Mouse (Mus musculus) midbrain, embryonic 16.5 days (tissue): ENCODE data around the gene Duox1. TPM values are rescaled to one million over a fixed set of nuclear protein-coding genes. Genes with fewer than 3 reads are reported as not detected.

Experiments
- ATAC-seq: fragments of 200-750 bp; cut with Nextera tagmentation; 2 replicates; pipeline ENCODE4 v1.8.0; 2017; ENCODE audit warnings: moderate TSS enrichment
- H3K27ac ChIP-seq: fragments of 300-500 bp; sonication (generic); 2 replicates; pipeline ENCODE4 v1.5.1; 2014; ENCODE audit warnings: mild to moderate bottlenecking, low read length, mixed read lengths
- H3K27me3 ChIP-seq: fragments of 300-500 bp; sonication (generic); 2 replicates; pipeline ENCODE4 v1.6.1; 2014; ENCODE audit warnings: low read depth, low read length, mixed read lengths; ENCODE audit not compliant: control insufficient read depth, insufficient read depth
- H3K36me3 ChIP-seq: fragments of 300-500 bp; sonication (generic); 2 replicates; pipeline ENCODE4 v1.6.1; 2014; ENCODE audit warnings: mild to moderate bottlenecking, low read length, moderate library complexity, mixed read lengths; ENCODE audit not compliant: control insufficient read depth, insufficient read depth
- H3K4me1 ChIP-seq: fragments of 300-500 bp; sonication (generic); 2 replicates; pipeline ENCODE4 v1.6.1; 2014; ENCODE audit warnings: mild to moderate bottlenecking, low read length, mixed read lengths; ENCODE audit not compliant: control insufficient read depth, insufficient read depth
- H3K4me2 ChIP-seq: fragments of 300-500 bp; sonication (generic); 2 replicates; pipeline ENCODE4 v1.6.1; 2014; ENCODE audit warnings: mild to moderate bottlenecking, low read length, mixed read lengths
- H3K4me3 ChIP-seq: fragments of 300-500 bp; sonication (generic); 2 replicates; pipeline ENCODE4 v1.5.1; 2014; ENCODE audit warnings: low read depth, mild to moderate bottlenecking, low read length, moderate library complexity, mixed read lengths
- H3K9ac ChIP-seq: fragments of 300-500 bp; sonication (generic); 2 replicates; pipeline ENCODE4 v1.6.1; 2014; ENCODE audit warnings: low read depth, low read length, mixed read lengths
- H3K9me3 ChIP-seq: fragments of 300-500 bp; sonication (generic); replicated peaks from 2 replicates; pipeline ENCODE4 v1.6.1; 2014; ENCODE audit warnings: mild to moderate bottlenecking, low read length, mixed read lengths; ENCODE audit not compliant: control insufficient read depth, poor library complexity, severe bottlenecking
- WGBS: fragments of 180-500 bp; shearing (Covaris S2); extraction: QIAGEN DNeasy Blood & Tissue Kit; methylation state at CpG from one replicate; pipeline ENCODE4 v1.1.7; 2014; 5-methylcytosine and 5-hydroxymethylcytosine counted together
- polyA plus RNA-seq: library from polyadenylated mRNA; unstranded; fragments of >200 nt; fragmentation: Nextera tagmentation; extraction: Ambion mirVana; gene quantifications from 2 replicates; pipeline ENCODE4 v1.2.1, GENCODE M21; 2015

Gene Duox1
- polyA plus RNA-seq, 1 experiment from 2014 or later = 0.11 TPM

GRCm38 (mm10) chr2:122348531-122349131, 33.2 kb downstream of the Duox1 start:
- no peaks in the 10 kb centered on the region for H3K36me3 ChIP-seq
- peak overlapping the region; percentile 92 for H3K9ac ChIP-seq
- peaks cover 36% of the 10 kb centered on the region for H3K4me1 ChIP-seq
- under 1% methylated on average over 41 of the region's 63 CpGs for WGBS
- peak; percentile 83 for ATAC-seq
- peak overlapping the region; percentile 79 for H3K4me2 ChIP-seq
- H3K27ac ChIP-seq = peak overlapping the region; percentile 99
- peak overlapping the region; percentile 52 for H3K4me3 ChIP-seq
- no peaks in the 10 kb centered on the region for H3K27me3 ChIP-seq
- H3K9me3 ChIP-seq = no peaks in the 10 kb centered on the region

DNA sequence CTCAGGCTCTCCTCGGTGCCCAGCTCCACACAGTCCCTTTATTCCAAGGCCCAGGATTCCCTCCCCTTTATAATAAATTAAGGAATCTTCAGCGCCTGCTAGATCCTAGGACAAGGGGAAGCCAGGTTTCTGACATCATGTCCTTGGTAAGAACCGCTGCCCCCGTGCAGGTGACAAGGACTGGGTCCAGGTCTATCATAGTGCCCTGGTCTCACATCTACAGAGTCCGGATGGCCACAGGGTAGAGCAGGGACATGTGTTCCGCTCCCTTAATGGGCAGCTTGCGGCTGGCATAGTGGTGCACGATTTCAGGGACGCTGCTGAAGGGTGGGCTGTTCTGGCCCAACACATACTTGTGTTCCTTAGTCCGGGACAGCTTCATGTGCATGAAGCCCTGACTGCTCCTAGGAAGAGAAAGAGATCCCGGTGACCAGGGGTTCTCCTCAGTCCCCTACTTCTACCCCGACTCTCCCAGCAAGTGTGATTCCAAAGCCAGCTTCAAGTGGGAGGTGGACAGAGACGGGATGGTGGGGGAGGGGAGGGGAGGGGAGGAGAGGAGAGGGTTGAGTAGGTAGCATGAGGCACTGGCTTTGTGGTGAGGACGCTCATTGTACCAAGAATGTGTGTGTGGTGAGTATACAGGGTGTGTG, 33.8 kb downstream of the Duox1 start:
- Histone ChIP-seq H3K36me3 (no peaks in the 10 kb centered on the region), H3K9me3 (no peaks in the 10 kb centered on the region), H3K9ac (peak overlapping the region; percentile 92), H3K4me2 (peak overlapping the region; percentile 79), H3K4me3 (peak overlapping the region; percentile 52), H3K27ac (peak overlapping the region; percentile 99), H3K4me1 (peaks cover 36% of the 10 kb centered on the region), H3K27me3 (no peaks in the 10 kb centered on the region)
- 5% methylated on average over 14 of the region's 14 CpGs for WGBS
- peak; percentile 54 for ATAC-seq

- H3K36me3 ChIP-seq = 0 out of 2 replicates have a peak, but pooled peaks cover 8% of the 10 kb centered on the region
- peak overlapping the region; percentile 81 for H3K27ac ChIP-seq
- no peaks in the 10 kb centered on the region for H3K9me3 ChIP-seq
- WGBS = 54% methylated on average over 5 of the region's 5 CpGs
- no peak overlapping the region for H3K4me3 ChIP-seq
- peaks cover 36% of the 10 kb centered on the region for H3K4me1 ChIP-seq
- H3K4me2 ChIP-seq = no peak overlapping the region
- ATAC-seq = no peak
- no peaks in the 10 kb centered on the region for H3K27me3 ChIP-seq
- no peak overlapping the region for H3K9ac ChIP-seq
These were observed 35.9 kb downstream of the Duox1 start for GRCm38 (mm10) chr2:122351156-122351930.

DNA sequence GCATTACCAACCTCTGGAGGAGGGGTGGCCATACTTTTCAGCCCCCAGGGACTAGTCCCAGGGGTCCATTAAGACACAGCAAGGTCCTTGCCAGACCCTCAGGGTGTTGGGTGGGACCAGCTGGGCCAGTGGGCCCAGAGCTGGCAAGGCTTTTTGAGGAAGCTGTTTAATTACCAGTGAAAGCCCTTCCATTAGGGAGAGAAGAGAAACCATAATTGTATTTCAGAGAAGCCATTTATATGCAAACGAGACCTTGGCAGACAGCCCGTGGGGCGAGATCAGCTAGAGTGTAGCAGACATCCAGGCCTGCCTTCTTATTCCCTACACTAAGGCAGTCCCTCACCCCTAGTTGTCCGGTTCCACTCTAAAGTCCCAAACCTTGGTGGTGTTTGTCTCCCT, 36.5 kb downstream of the Duox1 start:
- Histone ChIP-seq H3K27ac (peak overlapping the region; percentile 81), H3K9ac (no peak overlapping the region), H3K9me3 (no peaks in the 10 kb centered on the region), H3K4me3 (no peak overlapping the region), H3K27me3 (no peaks in the 10 kb centered on the region), H3K4me1 (peaks cover 36% of the 10 kb centered on the region), H3K4me2 (no peak overlapping the region), H3K36me3 (peaks cover 11% of the 10 kb centered on the region; the same call in 1 of the 2 replicates)
- ATAC-seq = peak; percentile 16; the same call in 1 of the 2 replicates
- WGBS = 15% methylated on average over 4 of the region's 4 CpGs

- Histone ChIP-seq H3K27ac (peak overlapping the region; percentile 51; the same call in 1 of the 2 replicates), H3K4me3 (no peak overlapping the region), H3K36me3 (peaks cover 15% of the 10 kb centered on the region; the same call in 1 of the 2 replicates), H3K9ac (no peak overlapping the region), H3K4me1 (peaks cover 32% of the 10 kb centered on the region), H3K4me2 (no peak overlapping the region), H3K9me3 (no peaks in the 10 kb centered on the region), H3K27me3 (no peaks in the 10 kb centered on the region)
- WGBS = 79% methylated on average over 6 of the region's 6 CpGs
- no peak for ATAC-seq
These were observed 37.5 kb downstream of the Duox1 start for GRCm38 (mm10) chr2:122352992-122353391.

DNA sequence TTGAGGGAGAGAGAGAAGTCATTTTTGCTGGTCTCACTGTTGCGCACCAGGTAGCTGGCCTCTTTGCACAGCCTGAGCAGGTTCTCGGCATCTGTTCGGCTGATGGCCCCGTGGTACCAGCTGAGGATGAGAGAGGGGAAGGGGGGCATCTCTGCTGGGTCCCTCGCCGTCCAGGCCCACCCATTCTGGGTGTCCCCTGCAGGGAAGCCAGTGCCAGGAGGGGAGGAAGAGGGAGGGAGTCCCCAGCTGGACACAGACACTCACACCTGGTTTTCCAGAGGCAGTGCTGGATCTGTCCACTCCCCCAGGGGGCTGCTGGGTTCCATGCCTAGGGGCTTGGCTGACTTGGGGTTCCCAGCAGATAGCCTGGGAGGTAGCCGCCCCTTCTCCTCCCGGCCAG, 38.3 kb downstream of the Duox1 start:
- Histone ChIP-seq H3K4me3 (no peak overlapping the region), H3K4me1 (peaks cover 29% of the 10 kb centered on the region), H3K9me3 (no peaks in the 10 kb centered on the region), H3K9ac (no peak overlapping the region), H3K36me3 (peaks cover 15% of the 10 kb centered on the region; the same call in 1 of the 2 replicates), H3K27ac (no peak overlapping the region), H3K27me3 (no peaks in the 10 kb centered on the region), H3K4me2 (no peak overlapping the region)
- no peak for ATAC-seq
- WGBS = 89% methylated on average over 8 of the region's 8 CpGs

GRCm38 (mm10) chr2:122354191-122354929, 38.9 kb downstream of the Duox1 start:
- Histone ChIP-seq H3K36me3 (peaks cover 15% of the 10 kb centered on the region; the same call in 1 of the 2 replicates), H3K4me2 (no peak overlapping the region), H3K9me3 (no peaks in the 10 kb centered on the region), H3K9ac (0 out of 2 replicates have a peak overlapping the region, but pooled peaks have one; percentile 4), H3K4me1 (peaks cover 24% of the 10 kb centered on the region), H3K4me3 (no peak overlapping the region), H3K27me3 (no peaks in the 10 kb centered on the region), H3K27ac (no peak overlapping the region)
- WGBS = 44% methylated on average over 12 of the region's 12 CpGs
- ATAC-seq = no peak

GRCm38 (mm10) chr2:122355389-122355788, 39.9 kb downstream of the Duox1 start:
- peaks cover 18% of the 10 kb centered on the region for H3K4me1 ChIP-seq
- no peak overlapping the region for H3K4me2 ChIP-seq
- H3K27me3 ChIP-seq = no peaks in the 10 kb centered on the region
- 85% methylated on average over 5 of the region's 5 CpGs for WGBS
- ATAC-seq = no peak
- no peak overlapping the region for H3K27ac ChIP-seq
- no peak overlapping the region for H3K9ac ChIP-seq
- H3K9me3 ChIP-seq = no peaks in the 10 kb centered on the region
- H3K4me3 ChIP-seq = no peak overlapping the region
- peaks cover 15% of the 10 kb centered on the region; the same call in 1 of the 2 replicates for H3K36me3 ChIP-seq
